Mouse (Mus musculus) large intestine, adult 2 months (tissue): Measurements from ENCODE around the gene Lrrc1. TPM values are rescaled to one million over a fixed set of nuclear protein-coding genes. Genes with fewer than 3 reads are reported as not detected.

Experiments
- DNase-seq: peaks from one replicate; pipeline ENCODE4 v3.0.0-alpha.2; 2012; ENCODE audit warnings: low read depth, low spot score
- WGBS: fragments of 180-500 bp; shearing (Covaris S2); methylation state at CpG from one replicate; pipeline ENCODE4 v1.1.7; 2018; 5-methylcytosine and 5-hydroxymethylcytosine counted together
- polyA plus RNA-seq: library from polyadenylated mRNA; depleted of rRNA; stranded (reverse); fragments of >200 nt; gene quantifications from 2 replicates; pipeline ENCODE4 v1.2.3, GENCODE M21; 2012

Lrrc1 gene
- polyA plus RNA-seq, 1 experiment: 65.9 TPM

- 95% methylated on average over 4 of the region's 4 CpGs for WGBS
- no peak for DNase-seq
Measured at GRCm38 (mm10) chr9:77474535-77474934, 70.1 kb downstream of the Lrrc1 start.

- WGBS: 68% methylated on average over 8 of the region's 8 CpGs
- DNase-seq: no peak
Measured at GRCm38 (mm10) chr9:77472557-77472956, 72.1 kb downstream of the Lrrc1 start.

GRCm38 (mm10) chr9:77471646-77472220 is 72.9 kb downstream of the Lrrc1 start:
- 88% methylated on average over 12 of the region's 12 CpGs for WGBS

GRCm38 (mm10) chr9:77469791-77470607 is 74.7 kb downstream of the Lrrc1 start:
- 76% methylated on average over 20 of the region's 20 CpGs for WGBS
- no peak for DNase-seq

More at GRCm38 (mm10) chr9:77471646-77472220, 72.9 kb downstream of the Lrrc1 start:
- DNase-seq: no peak

- no peak for DNase-seq
- WGBS: 66% methylated on average over 5 of the region's 5 CpGs
Measured at GRCm38 (mm10) chr9:77466926-77467325, 77.7 kb downstream of the Lrrc1 start.

- WGBS: 85% methylated on average over 11 of the region's 11 CpGs
- DNase-seq: no peak
Measured at GRCm38 (mm10) chr9:77465401-77465800, 79.3 kb downstream of the Lrrc1 start.

GRCm38 (mm10) chr9:77463861-77464260 is 80.8 kb downstream of the Lrrc1 start:
- 93% methylated on average over 7 of the region's 7 CpGs for WGBS
- no peak for DNase-seq

- no peak for DNase-seq
- 70% methylated on average over 4 of the region's 4 CpGs for WGBS
Measured at GRCm38 (mm10) chr9:77463195-77463594, 81.5 kb downstream of the Lrrc1 start.

GRCm38 (mm10) chr9:77461371-77461915 is 83.2 kb downstream of the Lrrc1 start:
- no peak for DNase-seq
- WGBS: 87% methylated on average over 9 of the region's 9 CpGs

GRCm38 (mm10) chr9:77460408-77460807 is 84.3 kb downstream of the Lrrc1 start:
- no peak for DNase-seq
- WGBS: 81% methylated on average over 14 of the region's 14 CpGs

GRCm38 (mm10) chr9:77459365-77459764 is 85.3 kb downstream of the Lrrc1 start:
- DNase-seq: no peak

GRCm38 (mm10) chr9:77456169-77456826 is 88.4 kb downstream of the Lrrc1 start:
- no peak for DNase-seq
- WGBS: 61% methylated on average over 13 of the region's 13 CpGs

More at GRCm38 (mm10) chr9:77459365-77459764, 85.3 kb downstream of the Lrrc1 start:
- 87% methylated on average over 2 of the region's 2 CpGs for WGBS

GRCm38 (mm10) chr9:77455439-77456168 is 89.1 kb downstream of the Lrrc1 start:
- WGBS: 83% methylated on average over 19 of the region's 19 CpGs

GRCm38 (mm10) chr9:77452046-77452807 is 92.4 kb downstream of the Lrrc1 start:
- WGBS: 89% methylated on average over 12 of the region's 12 CpGs
- no peak for DNase-seq

More at GRCm38 (mm10) chr9:77455439-77456168, 89.1 kb downstream of the Lrrc1 start:
- no peak for DNase-seq

GRCm38 (mm10) chr9:77450447-77450846 is 94.2 kb downstream of the Lrrc1 start:
- no peak for DNase-seq
- WGBS: 67% methylated on average over 2 of the region's 2 CpGs

GRCm38 (mm10) chr9:77444876-77445275 is 99.8 kb downstream of the Lrrc1 start:
- WGBS: 94% methylated on average over 4 of the region's 4 CpGs
- DNase-seq: no peak

GRCm38 (mm10) chr9:77439371-77439770 is 105.3 kb downstream of the Lrrc1 start:
- WGBS: 89% methylated on average over 6 of the region's 6 CpGs
- no peak for DNase-seq

GRCm38 (mm10) chr9:77438836-77439271 is 105.8 kb downstream of the Lrrc1 start:
- 64% methylated on average over 11 of the region's 11 CpGs for WGBS
- DNase-seq: no peak

- no peak for DNase-seq
- 90% methylated on average over 6 of the region's 6 CpGs for WGBS
Measured at GRCm38 (mm10) chr9:77437131-77437530, 107.5 kb downstream of the Lrrc1 start.
